In genomic region chr12:3871637-3872036, GRCm38 (mm10) we compare ENCODE assay signal across 8 mouse cellular contexts.
DNase-seq lines count a peak whose midpoint lies in the region; ATAC-seq and TF ChIP-seq lines count a peak whose summit lies in the region.

No protein-coding gene starts in this region.

- peak; percentile 50; the same call in 1 of the 2 replicates for TF ChIP-seq CTCF in cerebellum, adult 2 months (IDR thresholded peaks at IDR 0.05; ENCODE audit: borderline replicate concordance, insufficient read depth, low read depth, low read length)
- TF ChIP-seq CTCF in lung, embryonic 14.5 days (IDR thresholded peaks at IDR 0.05; ENCODE audit: low read depth), result peak; percentile 63

- peaks cover 4% of the 10 kb centered on the region; the same call in 1 of the 2 replicates for H3K36me3 ChIP-seq in hindbrain, embryonic 10.5 days
- H3K36me3 ChIP-seq in lung, embryonic 14.5 days (ENCODE audit: insufficient read depth), result peaks cover 78% of the 10 kb centered on the region

- no peak overlapping the region for H3K4me2 ChIP-seq in lung, embryonic 14.5 days

- TF ChIP-seq POLR2A in cerebellum, adult 2 months (IDR thresholded peaks at IDR 0.05; ENCODE audit: borderline replicate concordance, insufficient read depth, low read length), result no peak

- peak; percentile 45; the same call in 1 of the 2 replicates for ATAC-seq in lung, embryonic 14.5 days (ENCODE audit: insufficient read depth)

- H3K9me3 ChIP-seq in hindbrain, embryonic 10.5 days, result no peaks in the 10 kb centered on the region
- no peaks in the 10 kb centered on the region for H3K9me3 ChIP-seq in lung, embryonic 14.5 days (ENCODE audit: low read depth, low read length)

- H3K4me3 ChIP-seq in cerebellum, adult 2 months (replicated peaks; ENCODE audit: insufficient read depth, low read depth, low read length), result no peak overlapping the region
- H3K4me3 ChIP-seq in hindbrain, embryonic 10.5 days, result peak overlapping the region; percentile 39
- no peak overlapping the region for H3K4me3 ChIP-seq in lung, embryonic 14.5 days (ENCODE audit: low read depth, low read length)

- no peak overlapping the region for H3K27ac ChIP-seq in cerebellum, adult 2 months (ENCODE audit: insufficient read depth, low read length)
- H3K27ac ChIP-seq in hindbrain, embryonic 10.5 days, result peak overlapping the region; percentile 78
- H3K27ac ChIP-seq in lung, embryonic 14.5 days (ENCODE audit: low read depth), result peak overlapping the region; percentile 43; the same call in 1 of the 2 replicates

- DNase-seq in Muller cell, postnatal 12 days (ENCODE audit: inconsistent ontology term), result peak; percentile 67
- DNase-seq in cerebellum, adult 2 months, result peak; percentile 80 to 82
- peak; percentile 67 to 85 for DNase-seq in frontal cortex, adult 2 months (ENCODE audit: extremely low spot score in 1 of 2, low spot score in 1 of 2)
- DNase-seq in hindbrain, embryonic 10.5 days (ENCODE audit: low spot score), result peak; percentile 61
- DNase-seq in layer of hippocampus, adult 8-10 months (ENCODE audit: low spot score in 2 of 2), result peak; percentile 59 to 83
- peak; percentile 90 for DNase-seq in lung, embryonic 14.5 days
- peak; percentile 42 for DNase-seq in ovary, postnatal 10 days (ENCODE audit: low spot score)
- peak; percentile 41 to 79 for DNase-seq in urinary bladder, postnatal 36 days (ENCODE audit: low spot score in 2 of 2)

- H3K9ac ChIP-seq in lung, embryonic 14.5 days, result no peak overlapping the region

- WGBS in cerebellum, adult 2 months, result 6% methylated on average over 15 of the region's 15 CpGs
- 27% methylated on average over 15 of the region's 15 CpGs for WGBS in hindbrain, embryonic 10.5 days
- 30% methylated on average over 15 of the region's 15 CpGs for WGBS in lung, embryonic 14.5 days

- no peaks in the 10 kb centered on the region for H3K27me3 ChIP-seq in cerebellum, adult 2 months (ENCODE audit: control insufficient read depth, insufficient read depth, low read length)
- H3K27me3 ChIP-seq in hindbrain, embryonic 10.5 days (ENCODE audit: insufficient read depth, poor library complexity, severe bottlenecking), result peaks cover 14% of the 10 kb centered on the region
- no peaks in the 10 kb centered on the region for H3K27me3 ChIP-seq in lung, embryonic 14.5 days (ENCODE audit: insufficient read depth, low read length)

- peaks cover 46% of the 10 kb centered on the region for H3K4me1 ChIP-seq in cerebellum, adult 2 months (ENCODE audit: control insufficient read depth, insufficient read depth, low read length)
- H3K4me1 ChIP-seq in hindbrain, embryonic 10.5 days (replicated peaks), result peaks cover 41% of the 10 kb centered on the region
- H3K4me1 ChIP-seq in lung, embryonic 14.5 days (ENCODE audit: insufficient read depth), result peaks cover 6% of the 10 kb centered on the region; the same call in 1 of the 2 replicates
